Mouse (Mus musculus) spleen, embryonic (tissue): ENCODE data around the gene Rapsn.

Source experiments
- CTCF ChIA-PET: fragments of 350-600 bp; sonication (Branson Sonifier 250); formaldehyde crosslinking; loops from one replicate; lab custom pipeline; 2022; lab: Charles Lee

Gene Rapsn

DNA sequence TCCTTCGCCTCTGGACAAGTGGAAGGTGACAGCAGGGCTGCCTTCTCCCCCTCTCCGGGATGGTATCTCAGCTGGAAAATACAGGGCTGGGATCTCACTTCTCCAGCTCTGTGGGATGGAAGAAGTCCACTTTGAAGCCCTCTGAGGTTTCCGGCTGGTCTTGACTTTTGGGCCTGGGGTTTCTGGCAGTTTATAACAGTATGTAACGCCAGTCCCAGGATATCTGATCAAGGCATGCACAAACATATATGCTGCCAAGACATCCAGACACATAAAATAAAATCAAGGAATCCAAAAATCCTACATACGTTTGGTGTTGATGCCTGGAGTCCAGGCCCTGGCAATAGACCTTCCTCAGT lies 43.6 kb downstream of the Rapsn start:
- CTCF ChIA-PET, result interaction anchor here (0.6 kb wide), 1 partner anchor 325 kb away, joined by 7 read pairs; no protein-coding TSS in a partner anchor

DNA sequence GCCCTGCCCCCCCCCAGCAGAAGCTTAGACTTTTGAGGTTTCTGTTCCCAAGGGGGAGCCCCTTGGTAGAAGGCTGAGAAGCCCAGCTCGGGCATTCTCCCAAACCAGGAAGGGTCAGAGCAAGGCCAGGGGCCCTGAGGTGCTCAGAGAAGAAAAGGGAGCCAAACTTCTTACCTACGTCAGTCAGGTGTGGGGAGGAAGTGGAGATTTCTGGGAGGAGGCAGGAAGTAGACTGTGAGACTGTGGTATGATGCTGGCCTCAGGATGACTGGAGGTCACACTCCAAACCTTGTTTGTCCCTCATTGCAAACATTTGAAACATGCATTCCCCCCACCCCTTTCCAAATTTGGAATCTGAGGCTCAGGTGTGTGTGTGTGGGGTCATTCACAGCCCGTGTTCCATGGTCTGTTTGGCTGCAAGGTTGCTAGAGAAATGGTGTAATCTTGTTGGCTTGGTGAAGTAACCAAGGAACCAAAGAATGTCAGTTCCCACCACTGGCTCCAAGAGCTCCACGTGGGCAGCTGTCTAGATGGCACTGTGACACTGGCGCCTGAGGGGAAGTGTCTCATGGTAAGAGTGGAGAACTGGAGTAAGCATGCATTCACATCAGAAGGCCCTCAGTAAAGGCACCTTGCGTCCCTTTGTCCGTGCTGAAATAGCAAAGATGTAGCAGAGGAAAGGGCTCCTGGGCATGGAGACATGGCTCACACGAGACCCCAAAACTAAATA lies 45.5 kb downstream of the Rapsn start:
- CTCF ChIA-PET, result interaction anchor here (1.9 kb wide), 1 partner anchor 10 kb away, joined by 7 read pairs; no protein-coding TSS in a partner anchor

DNA sequence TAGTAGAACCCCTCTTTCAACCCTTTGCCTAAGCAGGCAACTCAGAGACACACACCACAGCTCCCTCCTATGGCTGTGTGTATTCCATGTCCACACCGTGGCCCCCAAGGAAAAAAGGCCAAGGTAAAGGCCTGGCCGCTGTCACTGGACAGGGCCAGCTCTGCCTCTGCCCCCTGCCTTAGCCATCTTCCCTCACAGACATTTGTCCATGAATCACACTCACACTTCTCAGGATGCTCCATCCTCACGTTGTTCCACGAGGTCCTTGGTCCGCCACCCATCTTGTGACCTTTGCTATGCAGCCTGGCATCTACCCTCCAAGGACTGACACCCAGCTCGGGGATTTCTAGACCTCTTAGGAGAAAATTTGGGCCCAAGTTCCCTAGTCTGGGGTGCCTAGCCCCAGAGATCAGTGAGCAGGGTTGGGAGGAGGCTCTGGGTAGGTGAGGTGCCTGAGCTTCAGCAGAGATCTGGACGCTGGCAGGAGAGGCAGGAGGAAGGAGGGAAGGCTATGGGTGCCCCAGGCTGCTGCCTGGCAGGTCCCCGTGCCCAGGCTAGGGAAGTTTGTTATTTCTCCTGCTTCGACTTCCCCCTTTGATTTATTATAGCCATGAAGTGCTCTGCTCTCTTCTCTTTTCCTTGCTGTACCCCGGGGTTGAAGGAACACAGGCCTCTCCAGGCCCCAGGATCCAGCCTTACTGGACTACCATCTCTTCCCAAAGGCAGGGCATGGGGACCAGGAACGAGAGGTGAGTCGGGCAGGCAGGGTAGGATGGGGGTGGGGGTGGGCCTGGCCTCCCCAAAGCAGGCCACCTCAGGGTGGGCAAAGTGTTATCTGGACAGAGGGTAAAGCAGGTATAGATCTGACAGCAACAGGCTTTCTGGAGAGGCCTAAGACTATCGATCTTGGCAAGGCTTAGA lies 46.6 kb downstream of the Rapsn start, which contains the start of gene Spi1:
Spi1 (plus strand) TSS at position 616 of the 921 bp plus-strand sequence.
- CTCF ChIA-PET, result interaction anchor here (1.9 kb wide), 1 partner anchor 9 kb away, joined by 7 read pairs; no protein-coding TSS in a partner anchor

DNA sequence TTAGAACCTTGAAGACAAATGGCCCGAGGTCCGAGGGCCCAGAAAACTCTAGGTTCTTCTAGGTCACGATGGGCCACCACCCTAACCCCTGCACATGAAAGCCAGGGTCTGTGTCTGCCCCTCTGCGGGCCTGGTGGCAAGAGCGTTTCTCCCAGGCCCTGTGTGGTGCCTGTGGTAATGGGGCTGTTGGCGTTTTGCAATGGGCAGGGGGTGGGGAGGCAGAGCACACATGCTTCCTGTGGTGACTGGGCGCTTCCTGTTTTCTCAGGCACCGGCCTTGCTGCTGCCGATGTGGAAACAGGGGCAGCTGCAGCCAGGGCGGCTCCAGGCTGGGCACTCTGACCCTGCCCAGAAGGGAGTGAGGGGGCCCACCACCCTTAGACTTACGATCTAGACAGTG lies 47.4 kb downstream of the Rapsn start:
- CTCF ChIA-PET, result no interaction called here

DNA sequence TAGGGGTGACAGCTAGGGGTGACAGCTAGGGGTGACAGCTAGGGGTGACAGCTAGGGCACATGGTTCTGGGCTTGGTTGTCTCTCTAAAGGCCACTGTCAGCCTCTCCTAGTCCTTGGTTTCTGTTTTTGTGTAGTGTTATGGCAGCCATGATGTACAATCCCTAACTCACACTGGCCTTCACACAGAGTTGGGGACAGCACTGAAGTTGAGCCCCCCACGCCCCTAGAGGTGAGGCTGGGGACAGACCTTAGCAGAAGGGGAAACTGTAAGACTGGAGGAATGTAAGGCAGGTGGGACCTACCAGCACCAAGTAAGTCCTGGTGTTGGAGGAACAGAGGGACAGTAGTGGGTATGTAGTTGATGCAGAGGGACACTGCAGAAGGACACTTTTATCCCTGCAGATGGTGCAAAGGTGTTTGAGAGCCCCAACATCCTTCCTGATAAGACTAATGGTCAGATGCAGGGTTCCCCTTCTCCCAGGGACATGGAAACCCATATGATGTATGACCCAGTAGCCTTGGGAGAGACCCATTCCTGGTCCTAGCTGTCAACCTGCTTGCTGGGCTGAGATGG lies 48.0 kb downstream of the Rapsn start:
- CTCF ChIA-PET, result interaction anchor here (1.0 kb wide), 1 partner anchor 14 kb away, joined by 3 read pairs; no protein-coding TSS in a partner anchor

DNA sequence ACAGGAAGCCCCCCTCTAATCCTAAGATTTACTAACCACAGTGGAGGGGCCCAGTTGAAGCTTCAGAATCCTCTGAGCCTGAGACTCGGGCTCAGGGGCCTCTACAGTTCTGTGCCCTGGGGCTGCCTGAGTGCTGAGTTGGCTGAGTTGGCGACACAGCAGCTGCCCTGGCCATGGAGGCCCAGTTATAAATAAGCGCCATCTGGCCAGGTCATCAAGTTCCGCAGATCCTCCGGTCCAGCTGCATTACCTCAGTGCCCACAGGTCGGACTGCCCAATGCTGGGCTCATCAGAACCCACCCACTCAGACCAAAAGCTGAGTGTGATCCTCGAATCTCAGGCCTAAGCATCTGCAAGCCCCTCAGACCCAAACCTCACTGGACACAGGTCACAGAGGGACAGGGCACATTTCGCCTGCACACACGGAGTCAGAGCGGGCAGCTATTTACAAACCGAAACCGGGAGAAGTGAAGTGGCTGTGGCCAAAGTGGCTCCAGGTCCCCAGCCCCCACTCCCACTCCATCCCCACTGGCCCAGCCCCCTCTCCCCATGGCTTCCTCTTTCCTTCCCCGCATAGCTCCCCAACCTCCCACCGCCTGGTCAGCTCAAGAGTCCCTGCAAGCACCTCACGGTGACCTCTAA lies 48.9 kb downstream of the Rapsn start:
- CTCF ChIA-PET, result interaction anchor here (1.0 kb wide), 1 partner anchor 13 kb away, joined by 3 read pairs; no protein-coding TSS in a partner anchor

DNA sequence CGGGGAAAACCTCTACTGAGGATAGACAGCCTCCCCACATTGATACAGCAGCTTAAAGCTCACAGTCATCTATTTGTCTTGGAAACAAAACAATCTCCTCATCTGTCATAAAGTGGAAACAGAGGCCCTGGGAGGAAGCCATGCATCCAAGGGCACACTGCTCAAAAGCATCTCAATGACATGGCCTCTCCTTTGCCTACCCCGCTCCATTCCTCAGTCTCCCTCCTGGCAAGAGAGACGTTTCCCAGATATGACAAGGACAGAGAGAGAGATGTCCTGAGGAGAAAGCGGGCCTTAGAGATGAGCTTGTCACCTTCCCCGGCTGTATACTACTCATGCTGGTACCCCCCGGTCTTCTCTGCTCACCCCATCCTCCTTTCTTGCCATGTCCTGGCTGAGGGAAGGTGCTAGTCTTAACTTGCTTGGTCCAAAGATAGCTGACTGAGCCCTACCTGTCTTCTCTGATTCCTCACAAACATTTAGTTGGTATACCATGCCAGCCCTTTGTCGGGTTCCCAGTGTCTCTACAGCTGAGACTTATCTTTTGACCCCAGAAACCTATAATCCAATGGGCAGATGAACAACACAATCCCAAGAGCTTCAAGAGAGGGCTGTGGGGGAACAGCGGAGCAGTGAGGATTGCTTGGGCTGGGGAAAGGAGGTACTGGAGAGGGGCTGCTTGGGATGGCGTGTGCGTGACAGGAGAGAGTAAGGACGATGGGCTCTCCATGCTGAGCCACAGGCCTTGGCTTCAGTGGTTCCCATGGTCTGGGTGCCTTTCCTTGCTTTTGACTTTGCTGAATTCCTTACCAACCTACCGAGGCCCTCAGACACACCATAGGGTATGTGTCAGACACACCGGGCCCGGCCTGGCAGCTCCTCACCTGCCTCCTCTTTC lies 50.3 kb downstream of the Rapsn start:
- CTCF ChIA-PET, result no interaction called here

DNA sequence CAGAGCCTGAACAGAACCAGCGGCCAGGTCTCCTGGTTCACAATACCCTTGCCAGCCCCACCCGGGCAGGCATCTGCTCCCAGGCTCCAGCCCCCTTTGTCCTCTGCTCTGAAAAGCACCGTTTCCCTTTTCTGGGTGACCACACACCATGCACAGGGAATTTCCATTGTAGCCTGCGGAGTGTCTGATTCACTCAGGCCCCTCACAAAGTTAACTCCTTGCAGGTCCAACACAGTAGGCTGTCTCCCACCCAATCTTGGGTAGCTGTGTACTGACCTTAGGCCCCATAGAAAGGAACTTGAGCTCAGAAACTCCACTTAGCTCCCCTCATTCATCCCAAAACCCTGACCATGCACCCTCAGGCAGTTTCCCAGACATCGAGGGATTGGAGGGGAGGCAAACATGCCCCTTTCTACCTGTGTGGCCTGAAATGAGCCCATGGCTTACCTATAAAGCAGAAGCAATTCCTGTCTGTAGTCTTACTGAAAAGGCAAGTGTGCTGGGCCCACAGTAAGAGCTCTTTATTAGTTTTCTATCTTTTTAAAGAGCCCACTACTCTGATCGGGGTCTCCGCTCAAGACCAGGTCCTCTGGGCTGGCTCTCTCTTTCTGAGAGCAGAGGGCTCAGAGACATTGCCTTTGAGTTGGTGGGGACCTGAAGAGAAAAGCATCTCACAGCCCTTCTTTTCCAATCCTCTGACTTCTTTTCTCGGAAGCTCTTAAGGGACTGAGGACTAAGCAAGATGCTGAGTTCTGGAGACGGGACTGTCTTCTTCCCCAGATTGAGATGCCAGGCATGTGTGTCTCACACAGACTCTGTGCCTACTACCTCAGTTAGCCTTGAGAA lies 51.2 kb downstream of the Rapsn start:
- CTCF ChIA-PET, result no interaction called here

DNA sequence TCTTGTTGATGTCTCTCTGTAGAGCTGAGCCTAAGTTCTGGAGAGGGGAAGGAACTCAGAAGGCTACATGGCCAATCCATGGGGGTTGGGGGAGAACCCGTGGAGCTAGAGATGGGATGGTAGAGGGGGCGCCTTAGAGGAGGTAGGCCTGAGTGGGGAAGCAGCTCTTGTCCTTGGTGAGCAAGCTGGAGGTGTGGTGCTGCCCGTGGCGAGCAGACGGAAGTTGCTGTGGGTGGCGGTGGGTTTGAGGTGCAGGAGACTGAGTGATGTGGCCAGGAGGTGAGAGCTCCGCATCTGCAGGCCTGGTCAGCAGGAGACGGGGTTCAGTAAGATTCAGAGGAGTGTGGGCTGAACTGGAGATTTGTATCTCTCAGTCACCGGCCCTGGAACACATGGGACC lies 52.0 kb downstream of the Rapsn start:
- CTCF ChIA-PET, result interaction anchor here (0.7 kb wide), 2 partner anchors 62 to 86 kb away, joined by 4 to 6 read pairs; no protein-coding TSS in a partner anchor

DNA sequence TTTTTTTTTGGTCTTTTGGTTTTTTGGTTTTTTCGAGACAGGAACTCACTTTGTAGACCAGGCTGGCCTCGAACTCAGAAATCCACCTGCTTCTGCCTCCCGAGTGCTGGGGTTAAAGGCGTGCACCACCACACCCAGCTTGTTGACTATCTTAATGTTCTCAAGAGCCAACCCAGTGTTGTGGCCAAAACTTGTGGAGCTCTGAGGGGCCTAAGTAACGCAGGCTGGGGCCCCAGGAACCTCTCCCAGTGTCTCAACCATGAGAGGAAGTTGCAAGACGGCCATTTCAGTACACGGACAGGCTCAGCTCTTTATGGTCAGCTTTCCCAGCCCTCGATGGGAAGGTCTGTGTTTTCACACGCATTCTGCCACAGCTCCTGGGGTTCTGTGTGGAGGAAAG lies 53.6 kb downstream of the Rapsn start:
- CTCF ChIA-PET, result no interaction called here

DNA sequence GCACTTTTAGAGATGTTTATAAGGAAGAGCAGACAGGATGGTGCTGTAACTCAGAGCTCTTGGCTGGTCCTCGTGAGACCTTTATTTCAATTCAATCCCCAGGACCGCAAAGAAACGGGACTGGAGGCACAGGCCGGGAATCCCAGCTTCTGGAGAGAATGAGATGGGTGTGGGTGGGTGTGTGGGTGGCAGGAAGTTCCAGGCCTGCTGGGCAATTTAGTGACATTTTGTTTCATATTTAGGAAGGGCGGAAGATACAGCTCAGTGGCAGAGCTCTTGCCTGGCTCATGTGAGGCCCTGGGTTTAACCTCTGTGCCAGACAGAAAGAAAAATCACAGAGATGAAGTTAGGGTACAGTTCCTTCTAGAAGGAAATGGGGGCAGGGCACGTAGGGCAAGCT lies 54.8 kb downstream of the Rapsn start:
- CTCF ChIA-PET, result interaction anchor here (1.4 kb wide), 1 partner anchor 9 kb away, joined by 7 read pairs; no protein-coding TSS in a partner anchor

DNA sequence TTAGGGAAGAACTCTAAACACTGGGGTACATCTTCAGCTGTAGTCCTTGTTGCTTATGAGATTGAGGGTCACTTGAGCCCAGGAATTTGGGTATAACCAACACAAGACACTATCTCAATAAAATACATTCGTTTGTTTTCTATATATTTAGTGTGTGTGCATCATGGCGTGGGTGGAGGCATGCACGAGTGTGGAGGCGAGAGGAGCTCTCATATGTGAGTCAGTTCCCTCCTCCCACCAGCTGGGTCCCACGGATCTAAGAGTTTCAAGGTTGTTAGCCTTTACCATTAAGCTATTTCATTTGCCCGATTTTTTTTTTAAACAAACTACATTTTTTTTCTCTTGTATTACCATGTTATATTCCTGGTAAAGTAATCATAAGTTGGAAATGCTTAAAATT lies 55.4 kb downstream of the Rapsn start:
- CTCF ChIA-PET, result interaction anchor here (1.4 kb wide), 1 partner anchor 10 kb away, joined by 7 read pairs; no protein-coding TSS in a partner anchor
